Mouse (Mus musculus): Measurements from ENCODE around the gene Ugt1a1. TPM values are rescaled to one million over a fixed set of nuclear protein-coding genes. Genes with fewer than 3 reads are reported as not detected.

The Ugt1a1 gene
- total and polyA plus RNA-seq, 3 experiments: not detected

DNA sequence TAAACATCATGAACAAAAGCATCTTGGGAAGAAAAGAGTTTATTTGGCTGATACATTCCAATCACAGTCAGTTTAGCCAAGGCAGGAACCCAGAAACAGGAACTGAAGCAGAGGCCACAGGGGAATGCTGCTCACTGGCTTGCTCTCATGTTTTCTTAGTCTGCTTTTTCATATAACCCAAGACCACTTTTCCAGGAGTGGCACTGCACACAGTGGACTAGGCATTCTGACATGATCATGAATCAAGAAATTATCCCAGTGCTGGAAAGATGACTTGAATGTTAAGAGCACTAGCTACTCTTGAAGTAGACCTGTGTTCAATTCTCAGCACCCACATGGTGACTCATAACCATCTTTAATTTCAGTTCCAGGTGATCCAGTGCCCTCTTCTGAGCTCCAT, 14.0 kb downstream of the Ugt1a1 start:
- TF ChIP-seq EP300 (IDR thresholded peaks at IDR 0.05; ENCODE audit: insufficient read depth, low read depth, low read length): no peak
- TF ChIP-seq CTCF (IDR thresholded peaks at IDR 0.05): no peak
- TF ChIP-seq POLR2A (IDR thresholded peaks at IDR 0.05; ENCODE audit: insufficient read depth, low read depth, low read length): no peak
- H3K4me3 ChIP-seq: no peak overlapping the region
- H3K9ac ChIP-seq (ENCODE audit: low read depth, low read length): no peak overlapping the region
- DNase-seq: peak in 1 of 2 experiments; percentile 3
- no peak overlapping the region for H3K27ac ChIP-seq
- H3K27me3 ChIP-seq (ENCODE audit: control insufficient read depth, insufficient read depth, low read length): no peaks in the 10 kb centered on the region
- H3K36me3 ChIP-seq (ENCODE audit: control insufficient read depth, insufficient read depth, low read length): no peaks in the 10 kb centered on the region
- H3K79me2 ChIP-seq (replicated peaks; ENCODE audit: control insufficient read depth, insufficient read depth, low read length): no peaks in the 10 kb centered on the region
- intact Hi-C loops (cut with DNase I): no loop called here
- H3K4me1 ChIP-seq (ENCODE audit: control insufficient read depth, insufficient read depth, low read length): no peaks in the 10 kb centered on the region

DNA sequence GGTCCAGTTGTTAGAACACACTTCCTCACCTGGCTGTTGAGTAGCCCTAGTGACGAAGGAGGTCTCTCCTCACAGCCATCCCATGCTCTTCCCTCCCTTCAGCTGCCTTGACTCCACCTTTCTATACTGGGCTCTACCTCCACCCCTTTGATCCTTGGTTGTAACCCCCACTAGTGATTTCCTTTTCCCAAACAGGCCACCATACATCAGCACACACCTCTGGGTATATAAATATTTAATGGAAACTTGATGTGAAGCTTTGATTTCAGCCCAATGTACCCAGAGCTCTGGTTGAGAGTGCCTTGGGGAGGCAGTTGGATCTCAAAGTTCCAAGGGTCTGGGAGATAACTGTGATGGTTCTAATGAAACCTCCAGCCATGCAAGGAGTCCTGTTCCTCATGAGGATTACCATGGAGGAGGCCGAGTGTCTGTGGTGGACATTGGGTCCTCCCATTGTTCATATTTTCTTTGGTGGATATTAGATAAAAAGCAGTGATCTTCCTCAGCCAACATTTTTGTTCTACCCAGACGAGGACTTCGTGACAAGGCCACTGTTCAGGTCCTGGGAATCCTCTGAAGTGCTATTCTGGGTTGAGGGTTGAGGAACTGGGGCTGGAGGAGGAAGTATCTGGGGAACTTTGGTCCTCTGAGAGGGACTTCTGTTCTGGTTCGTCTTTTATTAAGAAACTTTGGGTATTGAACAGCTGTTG, 15.1 kb downstream of the Ugt1a1 start, which contains the start of gene Mroh2a:
Mroh2a (plus strand) TSS at position 317 of the 710 bp plus-strand sequence.
- 39% methylated on average over 5 of the region's 5 CpGs for WGBS
- peak; percentile 33 to 50 for DNase-seq
- TF ChIP-seq CTCF (IDR thresholded peaks at IDR 0.05): no peak
- no peak for TF ChIP-seq POLR2A (IDR thresholded peaks at IDR 0.05; ENCODE audit: insufficient read depth, low read depth, low read length)
- no peak for TF ChIP-seq EP300 (IDR thresholded peaks at IDR 0.05; ENCODE audit: insufficient read depth, low read depth, low read length)
- no peak within 1 kb of the TSS for H3K4me3 ChIP-seq
- no peaks in the 10 kb centered on the region for H3K4me1 ChIP-seq (ENCODE audit: control insufficient read depth, insufficient read depth, low read length)
- H3K9ac ChIP-seq (ENCODE audit: low read depth, low read length): no peak within 1 kb of the TSS
- intact Hi-C loops (cut with DNase I): no loop called here
- no peaks in the 10 kb centered on the region for H3K79me2 ChIP-seq (replicated peaks; ENCODE audit: control insufficient read depth, insufficient read depth, low read length)
- H3K27ac ChIP-seq: no peak within 1 kb of the TSS
- no peaks in the 10 kb centered on the region for H3K36me3 ChIP-seq (ENCODE audit: control insufficient read depth, insufficient read depth, low read length)
- no peaks in the 10 kb centered on the region for H3K27me3 ChIP-seq (ENCODE audit: control insufficient read depth, insufficient read depth, low read length)

DNA sequence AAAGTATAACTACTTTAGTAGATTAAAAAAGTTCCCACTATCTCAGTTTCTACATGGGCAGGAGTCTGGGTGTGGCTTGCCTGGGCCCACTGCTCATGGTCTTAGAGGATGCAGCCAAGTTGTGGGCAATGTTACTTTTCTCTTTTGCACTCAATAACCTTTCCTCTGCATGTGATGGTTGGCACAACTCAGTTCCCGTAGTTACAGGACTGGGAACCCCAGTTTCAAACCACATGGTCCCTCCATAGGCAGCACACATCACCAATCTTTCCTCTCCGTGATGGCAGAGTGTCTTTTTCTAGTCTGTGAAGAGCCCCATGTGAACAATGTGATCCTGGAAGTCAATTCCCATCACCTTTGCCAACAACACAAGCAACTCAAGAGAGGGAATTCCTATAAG, 15.7 kb downstream of the Ugt1a1 start:
- DNase-seq: peak; percentile 20 to 28
- H3K4me1 ChIP-seq (ENCODE audit: control insufficient read depth, insufficient read depth, low read length): no peaks in the 10 kb centered on the region
- WGBS: 48% methylated on average over 2 of the region's 2 CpGs
- no peak for TF ChIP-seq EP300 (IDR thresholded peaks at IDR 0.05; ENCODE audit: insufficient read depth, low read depth, low read length)
- no peak for TF ChIP-seq POLR2A (IDR thresholded peaks at IDR 0.05; ENCODE audit: insufficient read depth, low read depth, low read length)
- no peak for TF ChIP-seq CTCF (IDR thresholded peaks at IDR 0.05)
- H3K4me3 ChIP-seq: no peak overlapping the region
- no peak overlapping the region for H3K27ac ChIP-seq
- intact Hi-C loops (cut with DNase I): no loop called here
- H3K27me3 ChIP-seq (ENCODE audit: control insufficient read depth, insufficient read depth, low read length): no peaks in the 10 kb centered on the region
- H3K9ac ChIP-seq (ENCODE audit: low read depth, low read length): no peak overlapping the region
- H3K36me3 ChIP-seq (ENCODE audit: control insufficient read depth, insufficient read depth, low read length): no peaks in the 10 kb centered on the region
- H3K79me2 ChIP-seq (replicated peaks; ENCODE audit: control insufficient read depth, insufficient read depth, low read length): no peaks in the 10 kb centered on the region

DNA sequence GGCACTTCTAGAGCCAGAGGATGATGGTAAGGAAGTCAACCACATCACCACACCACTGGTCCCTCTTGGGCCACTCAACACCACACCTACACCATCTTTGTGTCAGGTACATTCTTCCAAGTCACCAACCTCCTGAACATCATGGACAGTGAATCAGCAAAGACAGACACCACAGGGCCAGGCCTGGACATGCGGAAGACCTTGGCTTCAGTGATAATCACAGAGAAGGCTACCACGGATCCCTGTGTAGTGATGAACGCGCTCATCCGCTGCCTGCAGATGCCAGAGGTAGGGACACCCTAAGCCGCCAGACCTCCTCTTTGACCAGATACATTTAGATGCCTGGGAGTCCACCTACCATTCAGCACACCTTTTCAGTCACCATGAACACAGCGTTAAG, 16.4 kb downstream of the Ugt1a1 start:
- H3K4me3 ChIP-seq: no peak overlapping the region
- intact Hi-C loops (cut with DNase I): no loop called here

DNA sequence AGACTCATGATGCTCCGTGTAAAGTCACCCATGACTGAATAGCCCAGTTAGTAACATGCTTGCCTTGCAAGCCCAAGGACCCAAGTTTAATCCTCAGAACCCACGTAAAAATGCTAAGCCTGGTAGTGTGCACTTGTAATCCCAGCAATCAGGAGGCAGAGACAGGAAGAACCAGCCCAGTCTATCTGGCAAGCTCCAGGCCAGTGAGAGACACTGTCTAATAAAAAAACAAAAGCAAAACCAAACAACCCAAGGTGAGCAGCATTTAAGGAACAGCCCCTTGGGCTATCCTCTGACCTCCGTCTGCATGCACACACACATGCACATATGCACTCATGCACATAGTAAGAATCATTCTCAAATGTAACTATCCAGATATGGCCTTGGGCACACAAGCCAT, 17.8 kb downstream of the Ugt1a1 start:
- peak in 1 of 2 experiments; percentile 22 for DNase-seq

More for the DNA sequence above, 16.4 kb downstream of the Ugt1a1 start:
- H3K9ac ChIP-seq (ENCODE audit: low read depth, low read length): no peak overlapping the region
- TF ChIP-seq CTCF (IDR thresholded peaks at IDR 0.05) (no peak), EP300 (IDR thresholded peaks at IDR 0.05; ENCODE audit: insufficient read depth, low read depth, low read length) (no peak), POLR2A (IDR thresholded peaks at IDR 0.05; ENCODE audit: insufficient read depth, low read depth, low read length) (no peak)
- no peaks in the 10 kb centered on the region for H3K4me1 ChIP-seq (ENCODE audit: control insufficient read depth, insufficient read depth, low read length)
- H3K79me2 ChIP-seq (replicated peaks; ENCODE audit: control insufficient read depth, insufficient read depth, low read length): no peaks in the 10 kb centered on the region
- H3K27ac ChIP-seq: no peak overlapping the region
- H3K27me3 ChIP-seq (ENCODE audit: control insufficient read depth, insufficient read depth, low read length): no peaks in the 10 kb centered on the region
- no peaks in the 10 kb centered on the region for H3K36me3 ChIP-seq (ENCODE audit: control insufficient read depth, insufficient read depth, low read length)
- 66% methylated on average over 7 of the region's 7 CpGs for WGBS
- DNase-seq: peak; percentile 18 to 28

DNA sequence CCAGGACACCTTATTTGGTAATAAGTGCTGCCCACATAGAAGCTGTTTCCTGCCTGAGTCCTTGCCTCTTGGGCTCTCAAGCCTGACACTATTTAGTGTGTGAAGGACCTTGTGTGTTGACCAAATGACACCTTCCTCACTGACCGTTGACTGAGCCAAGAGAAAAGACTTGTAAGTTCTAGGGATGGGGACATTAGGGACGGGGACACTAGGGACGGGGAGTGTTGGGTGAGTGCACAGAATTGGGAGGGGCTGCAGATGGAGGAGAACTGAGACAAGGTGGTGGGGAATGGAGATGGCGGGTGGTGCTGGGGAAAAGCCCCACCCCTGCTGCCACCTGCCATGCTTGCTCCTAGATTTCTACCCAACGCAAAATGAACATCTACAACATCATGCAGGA, 18.2 kb downstream of the Ugt1a1 start:
- no peak for TF ChIP-seq CTCF (IDR thresholded peaks at IDR 0.05)
- TF ChIP-seq POLR2A (IDR thresholded peaks at IDR 0.05; ENCODE audit: insufficient read depth, low read depth, low read length): no peak
- TF ChIP-seq EP300 (IDR thresholded peaks at IDR 0.05; ENCODE audit: insufficient read depth, low read depth, low read length): no peak
- Histone ChIP-seq H3K9ac (ENCODE audit: low read depth, low read length) (no peak overlapping the region), H3K79me2 (replicated peaks; ENCODE audit: control insufficient read depth, insufficient read depth, low read length) (no peaks in the 10 kb centered on the region), H3K36me3 (ENCODE audit: control insufficient read depth, insufficient read depth, low read length) (no peaks in the 10 kb centered on the region), H3K4me1 (ENCODE audit: control insufficient read depth, insufficient read depth, low read length) (no peaks in the 10 kb centered on the region), H3K27ac (no peak overlapping the region), H3K4me3 (no peak overlapping the region), H3K27me3 (ENCODE audit: control insufficient read depth, insufficient read depth, low read length) (no peaks in the 10 kb centered on the region)
- intact Hi-C loops (cut with DNase I): no loop called here
- DNase-seq: peak; percentile 23 to 33
- 75% methylated on average over 5 of the region's 5 CpGs for WGBS

More for the DNA sequence above, 17.8 kb downstream of the Ugt1a1 start:
- no peaks in the 10 kb centered on the region for H3K27me3 ChIP-seq (ENCODE audit: control insufficient read depth, insufficient read depth, low read length)
- no peak overlapping the region for H3K27ac ChIP-seq
- intact Hi-C loops (cut with DNase I): no loop called here
- WGBS: 66% methylated on average over 3 of the region's 3 CpGs
- no peaks in the 10 kb centered on the region for H3K4me1 ChIP-seq (ENCODE audit: control insufficient read depth, insufficient read depth, low read length)
- TF ChIP-seq POLR2A (IDR thresholded peaks at IDR 0.05; ENCODE audit: insufficient read depth, low read depth, low read length) (no peak), CTCF (IDR thresholded peaks at IDR 0.05) (no peak), EP300 (IDR thresholded peaks at IDR 0.05; ENCODE audit: insufficient read depth, low read depth, low read length) (no peak)
- no peaks in the 10 kb centered on the region for H3K79me2 ChIP-seq (replicated peaks; ENCODE audit: control insufficient read depth, insufficient read depth, low read length)
- no peaks in the 10 kb centered on the region for H3K36me3 ChIP-seq (ENCODE audit: control insufficient read depth, insufficient read depth, low read length)
- H3K9ac ChIP-seq (ENCODE audit: low read depth, low read length): no peak overlapping the region
- no peak overlapping the region for H3K4me3 ChIP-seq

Data from heart, adult 2 months (tissue).